Mouse (Mus musculus) E14TG2a.4 (cell line): ENCODE measurements at regions not wholly inside any gene's neighbourhood (a gene's known extent, or its start where the extent isn't known, plus 50 kb on each side); places are given as distances from the start of the nearest gene placed in this dataset.
"Not testable (repeated sequence)": the region's sequence is repeated elsewhere in the genome, so short reads cannot be mapped to it uniquely, and the experiment has no call there.

ENCODE experiments used
- H3K27me3 ChIP-seq: 2 replicates; pipeline ENCODE4 v1.6.1; 2014; ENCODE audit warnings: low read length, control low read depth; ENCODE audit not compliant: insufficient read depth
- H3K36me3 ChIP-seq: 2 replicates; pipeline ENCODE4 v1.6.1; 2014; ENCODE audit warnings: low read length, control low read depth; ENCODE audit not compliant: insufficient read depth
- H3K4me1 ChIP-seq: replicated peaks from 2 replicates; pipeline ENCODE4 v1.6.1; 2014; ENCODE audit warnings: low read depth, low read length, control low read depth
- H3K4me3 ChIP-seq: replicated peaks from 2 replicates; pipeline ENCODE4 v1.5.1; 2014; ENCODE audit warnings: mild to moderate bottlenecking, low read length
- H3K9me3 ChIP-seq: 2 replicates; pipeline ENCODE4 v1.6.1; 2014; ENCODE audit warnings: low read length, control low read depth
- CTCF ChIP-seq: conservative IDR thresholded peaks from 2 replicates; pipeline ENCODE4 v1.5.1; 2014; ENCODE audit warnings: low read length
- NANOG ChIP-seq: IDR thresholded peaks from 2 replicates; pipeline ENCODE4 v1.6.1; 2014; ENCODE audit warnings: borderline replicate concordance, low read length, mixed read lengths
- POU5F1 ChIP-seq: IDR thresholded peaks from 2 replicates; pipeline ENCODE4 v1.6.1; 2014; ENCODE audit warnings: low read length, borderline replicate concordance

DNA sequence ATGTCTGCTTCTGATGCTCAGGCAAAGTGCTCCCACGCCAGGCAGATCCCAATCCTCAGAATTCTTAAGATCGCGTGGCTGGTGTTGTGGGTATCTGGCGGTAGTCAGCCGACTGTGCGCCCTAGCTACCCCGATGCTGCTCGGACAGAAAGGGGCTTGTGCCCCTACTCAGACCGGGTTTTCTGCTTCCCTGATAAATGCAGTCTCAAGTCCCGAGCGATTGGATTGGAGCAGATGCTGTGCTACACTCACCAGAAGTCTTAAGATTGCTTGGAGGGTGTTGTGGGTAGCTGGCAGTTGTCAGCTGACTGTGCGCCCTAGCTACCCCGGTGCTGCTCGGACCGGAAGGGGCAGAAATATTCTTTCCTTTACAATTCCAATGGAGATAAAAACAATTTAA lies 99.3 kb downstream of the Gm7489 start:
- H3K36me3 ChIP-seq, H3K4me1 ChIP-seq, H3K27me3 ChIP-seq, H3K9me3 ChIP-seq: not testable (repeated sequence)
- H3K4me3 ChIP-seq = peak overlapping the region; percentile 74

DNA sequence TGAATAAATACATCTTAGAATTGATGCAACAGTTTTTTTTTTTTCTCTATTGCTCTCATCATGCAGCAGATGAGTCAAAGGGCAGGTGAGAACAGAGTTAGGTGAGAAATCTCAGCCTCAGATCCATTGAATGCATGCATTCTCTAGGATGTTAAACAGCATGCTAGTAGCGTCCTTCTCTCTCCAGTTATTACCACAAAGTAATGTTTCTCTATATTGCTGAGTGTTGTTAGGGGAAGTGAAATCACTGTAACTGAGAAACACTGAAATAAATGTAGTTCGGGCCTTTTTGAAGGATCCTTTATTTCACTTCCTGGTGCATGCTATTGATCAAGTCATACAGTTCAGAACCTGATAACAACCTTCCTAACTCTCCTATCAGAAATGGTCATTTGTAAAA lies 105.2 kb downstream of the Gm7489 start:
- H3K9me3 ChIP-seq = peaks cover 6% of the 10 kb centered on the region; the same call in 1 of the 2 replicates
- TF ChIP-seq POU5F1 = no peak
- TF ChIP-seq CTCF = no peak
- no peak for TF ChIP-seq NANOG
- H3K4me3 ChIP-seq = no peak overlapping the region
- H3K36me3 ChIP-seq = no peaks in the 10 kb centered on the region
- H3K27me3 ChIP-seq = no peaks in the 10 kb centered on the region
- H3K4me1 ChIP-seq = no peaks in the 10 kb centered on the region

DNA sequence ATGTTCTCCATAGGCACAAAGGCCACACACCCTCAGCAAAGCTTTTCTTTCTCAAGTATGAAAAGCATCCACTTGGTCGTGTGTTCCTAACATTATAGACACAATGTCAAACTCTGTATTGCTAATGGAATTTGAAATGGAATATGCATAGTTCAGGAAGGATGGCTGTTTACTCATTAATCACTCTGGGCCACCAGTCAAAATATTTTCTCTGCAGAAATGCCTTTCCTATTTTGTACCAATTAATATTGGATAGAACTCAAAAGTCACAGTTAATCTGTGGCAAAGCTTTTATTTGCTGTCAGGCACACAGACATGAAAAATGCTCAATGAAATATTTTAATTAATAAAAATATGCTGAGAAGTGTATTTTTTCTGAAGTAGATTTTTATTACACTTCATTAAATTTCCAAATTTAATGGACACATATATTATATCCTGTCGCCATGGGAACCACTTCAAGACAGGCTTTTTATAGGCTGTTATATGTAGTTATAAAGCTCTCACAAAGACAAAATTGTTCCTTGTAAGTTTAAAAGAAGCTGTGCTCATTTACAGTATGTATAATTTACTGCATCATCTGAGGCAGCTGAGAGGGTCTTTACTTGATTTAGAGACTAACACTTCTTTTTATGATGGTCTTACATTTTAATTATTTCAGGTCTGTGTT lies 110.6 kb downstream of the Gm7489 start:
- Histone ChIP-seq H3K4me1 (no peaks in the 10 kb centered on the region), H3K9me3 (no peaks in the 10 kb centered on the region), H3K4me3 (no peak overlapping the region), H3K36me3 (no peaks in the 10 kb centered on the region), H3K27me3 (no peaks in the 10 kb centered on the region)
- TF ChIP-seq NANOG = no peak
- TF ChIP-seq CTCF = no peak
- TF ChIP-seq POU5F1 = no peak

DNA sequence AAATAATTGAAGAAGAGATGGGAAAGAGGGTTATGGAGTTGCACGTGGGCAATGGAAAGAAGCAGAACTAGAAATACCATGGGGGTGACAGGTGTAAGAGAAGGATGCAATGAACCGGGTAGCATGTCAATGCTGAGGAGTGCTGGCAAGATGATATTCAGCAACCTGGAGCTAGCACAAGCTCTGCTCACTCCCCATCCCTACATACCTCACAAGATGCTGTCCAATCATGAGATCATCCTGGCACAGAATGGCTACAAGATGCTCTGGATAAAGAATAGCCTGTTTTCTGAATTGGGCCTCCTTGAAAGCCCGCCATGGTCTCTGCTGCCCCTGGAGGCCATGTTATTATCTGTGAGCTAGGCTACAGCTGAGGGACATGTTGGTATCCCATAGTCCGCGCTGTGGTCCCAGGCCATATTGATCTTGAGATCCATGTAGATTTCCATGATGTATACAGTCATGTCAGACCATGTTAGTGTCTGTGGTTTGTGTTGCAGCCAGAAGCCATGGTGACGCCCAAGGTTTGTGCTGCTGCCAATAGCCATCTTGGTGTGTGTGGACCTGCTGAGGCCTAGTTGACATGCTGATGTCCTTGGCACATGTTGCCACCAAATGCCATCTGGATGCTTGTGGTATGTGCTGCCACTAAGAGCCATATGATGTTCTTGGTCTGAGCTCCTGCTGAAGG lies 114.0 kb downstream of the Gm7489 start:
- Histone ChIP-seq H3K4me3 (no peak overlapping the region), H3K9me3 (no peaks in the 10 kb centered on the region), H3K4me1 (no peaks in the 10 kb centered on the region), H3K36me3 (no peaks in the 10 kb centered on the region), H3K27me3 (no peaks in the 10 kb centered on the region)
- TF ChIP-seq NANOG = no peak
- no peak for TF ChIP-seq POU5F1
- no peak for TF ChIP-seq CTCF

DNA sequence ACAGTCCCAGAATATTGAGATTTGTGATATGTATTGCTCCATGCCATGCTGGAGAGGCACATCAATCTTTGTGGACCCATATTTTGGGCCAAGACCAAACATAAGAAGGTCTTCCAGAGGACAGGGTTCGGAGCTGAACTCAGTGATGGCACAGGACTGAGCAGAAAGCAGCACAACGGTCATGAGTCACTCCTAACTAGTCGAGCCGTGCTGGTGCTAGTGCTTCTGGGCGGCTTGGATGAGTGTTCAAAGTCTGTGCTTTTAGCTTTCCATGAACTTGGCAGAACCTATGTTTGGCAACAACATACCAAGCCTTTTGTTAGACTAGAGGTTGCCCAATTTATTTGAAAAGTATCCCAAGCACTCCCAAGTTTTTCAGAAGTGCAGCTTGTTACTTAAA lies 149.1 kb downstream of the Gm7489 start:
- Histone ChIP-seq H3K27me3 (no peaks in the 10 kb centered on the region), H3K36me3 (no peaks in the 10 kb centered on the region), H3K9me3 (no peaks in the 10 kb centered on the region), H3K4me1 (no peaks in the 10 kb centered on the region), H3K4me3 (no peak overlapping the region)
- no peak for TF ChIP-seq POU5F1
- no peak for TF ChIP-seq CTCF
- TF ChIP-seq NANOG = no peak

DNA sequence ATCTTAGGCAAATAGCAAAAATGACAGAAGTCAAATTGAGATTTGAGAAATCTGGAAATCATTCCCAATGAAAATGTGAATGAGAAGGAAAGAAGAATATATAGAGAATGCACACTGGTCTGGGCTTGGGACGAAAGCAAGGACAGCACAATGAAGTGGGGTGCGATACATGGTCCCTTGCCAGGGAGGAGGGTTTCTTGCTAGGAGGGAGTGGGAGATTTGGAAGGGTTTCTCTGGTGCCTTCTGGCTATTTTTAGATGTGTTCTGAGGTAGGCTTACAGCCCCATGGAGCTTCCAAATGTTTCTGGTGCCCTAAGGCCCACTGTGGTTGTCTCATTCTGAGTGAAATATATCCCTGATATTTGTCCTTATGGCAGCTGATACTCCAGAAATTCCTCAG lies 166.0 kb downstream of the Gm7489 start:
- H3K4me1 ChIP-seq = no peaks in the 10 kb centered on the region
- no peak for TF ChIP-seq CTCF
- TF ChIP-seq POU5F1 = no peak
- TF ChIP-seq NANOG = no peak
- no peaks in the 10 kb centered on the region for H3K36me3 ChIP-seq
- H3K27me3 ChIP-seq = no peaks in the 10 kb centered on the region
- no peak overlapping the region for H3K4me3 ChIP-seq
- no peaks in the 10 kb centered on the region for H3K9me3 ChIP-seq

DNA sequence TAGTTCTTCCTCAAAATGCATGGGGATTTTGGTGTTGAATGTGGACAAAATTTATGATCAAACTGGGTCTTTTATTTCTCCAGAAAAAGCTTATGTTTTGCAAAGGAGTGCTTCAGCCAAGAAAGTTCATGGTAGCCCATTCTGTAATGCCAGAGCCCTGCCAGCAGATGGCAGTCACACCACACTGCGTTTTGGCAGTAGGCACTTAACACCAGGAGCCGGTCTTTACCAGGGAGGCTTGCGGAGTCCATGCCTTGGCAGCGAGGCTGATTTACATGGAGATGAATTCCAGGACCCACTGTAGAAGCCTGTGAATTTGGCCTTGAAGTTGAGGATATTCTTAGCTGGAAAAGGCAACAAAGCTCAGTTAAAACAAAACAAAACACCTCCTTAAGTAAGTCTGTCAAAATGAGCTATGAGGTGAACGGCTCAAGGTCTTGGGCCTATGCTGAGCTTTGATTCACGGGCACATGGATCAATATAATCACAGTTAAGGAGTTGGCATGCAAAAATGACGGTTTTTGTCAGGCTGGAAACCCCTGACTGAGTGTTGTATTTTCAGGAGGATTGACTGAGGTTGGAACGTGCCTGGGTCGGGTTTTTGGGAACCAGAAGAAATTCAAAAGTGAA lies 185.4 kb downstream of the Gm7489 start:
- H3K27me3 ChIP-seq = no peaks in the 10 kb centered on the region
- H3K36me3 ChIP-seq = no peaks in the 10 kb centered on the region
- H3K4me1 ChIP-seq = no peaks in the 10 kb centered on the region
- peaks cover 9% of the 10 kb centered on the region for H3K9me3 ChIP-seq
- no peak overlapping the region for H3K4me3 ChIP-seq
- no peak for TF ChIP-seq NANOG
- TF ChIP-seq CTCF = peak; percentile 98
- no peak for TF ChIP-seq POU5F1

DNA sequence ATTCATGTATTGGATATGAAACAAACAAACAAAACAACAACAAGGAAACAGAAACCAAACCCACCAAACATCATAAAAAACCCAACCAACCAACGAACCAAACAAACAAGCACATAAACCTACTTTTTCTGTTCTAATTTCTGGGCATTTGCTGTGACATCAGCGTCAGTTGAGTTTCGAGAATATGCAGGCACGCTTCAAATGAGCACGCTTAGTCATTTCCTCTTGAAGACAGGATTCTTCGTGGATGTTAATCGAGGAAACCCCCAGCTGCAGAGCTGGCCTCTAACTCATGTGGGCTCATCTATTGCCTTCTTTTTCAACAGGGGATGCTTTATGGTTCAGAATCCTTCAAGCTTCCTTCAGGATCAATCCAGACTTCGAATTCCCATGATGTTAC lies 187.0 kb downstream of the Gm7489 start:
- Histone ChIP-seq H3K9me3 (peaks cover 14% of the 10 kb centered on the region), H3K4me1 (no peaks in the 10 kb centered on the region), H3K4me3 (no peak overlapping the region), H3K27me3 (no peaks in the 10 kb centered on the region), H3K36me3 (no peaks in the 10 kb centered on the region)
- TF ChIP-seq CTCF (no peak), POU5F1 (no peak), NANOG (no peak)

DNA sequence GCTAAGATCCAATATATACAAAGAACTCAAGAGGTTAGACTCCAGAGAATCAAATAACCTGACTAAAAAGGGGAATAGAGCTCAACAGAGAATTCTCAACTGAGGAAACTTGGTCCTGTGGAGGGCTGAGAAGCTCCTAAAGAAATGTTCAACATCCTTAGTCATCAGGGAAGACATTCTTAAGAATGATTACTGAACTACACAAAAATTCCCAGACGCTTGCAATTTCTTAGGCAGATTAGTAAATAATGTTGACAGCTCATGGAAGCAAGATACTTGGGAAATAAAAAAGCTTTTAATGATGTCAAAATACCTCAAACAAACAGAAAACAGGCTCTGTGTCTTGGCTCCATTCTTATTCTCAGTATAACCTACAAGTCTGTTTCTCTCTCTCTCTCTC lies 206.6 kb downstream of the Gm7489 start:
- no peaks in the 10 kb centered on the region for H3K4me1 ChIP-seq
- H3K27me3 ChIP-seq = no peaks in the 10 kb centered on the region
- no peak overlapping the region for H3K4me3 ChIP-seq
- no peak for TF ChIP-seq NANOG
- TF ChIP-seq POU5F1 = no peak
- no peak for TF ChIP-seq CTCF
- no peaks in the 10 kb centered on the region for H3K36me3 ChIP-seq
- H3K9me3 ChIP-seq = peaks cover 4% of the 10 kb centered on the region; the same call in 1 of the 2 replicates
